Mouse (Mus musculus) gastrocnemius, postnatal 14 days (tissue): ENCODE results near the gene Slc25a30. TPM values are rescaled to one million over a fixed set of nuclear protein-coding genes. Genes with fewer than 3 reads are reported as not detected.
"Not testable (repeated sequence)": the region's sequence is repeated elsewhere in the genome, so short reads cannot be mapped to it uniquely, and the experiment has no call there.

Experiments
- DNase-seq: peaks from one replicate; pipeline ENCODE4 v3.0.0; 2021; ENCODE audit warnings: mixed read lengths
- intact Hi-C: fragments of 180-260 bp; cut with DNase I; formaldehyde crosslinking; loops from one replicate; pipeline ENCODE4 v1.15.1; 2025; ENCODE audit warnings: low total_unique reads
- total RNA-seq, 2 experiments: library from RNA; stranded (reverse); gene quantifications; 2 replicates each; pipeline ENCODE4 v1.2.3; 2021

Slc25a30 gene
- total RNA-seq, 2 experiments from 2014 or later = 7.8 to 9.6 TPM

GRCm38 (mm10) chr14:75794726-75795125 is 7.9 kb upstream of the Slc25a30 start:
- intact Hi-C loops = no loop called here
- no peak for DNase-seq

GRCm38 (mm10) chr14:75794324-75794723 is 7.5 kb upstream of the Slc25a30 start:
- DNase-seq = no peak
- intact Hi-C loops = no loop called here

- intact Hi-C loops = no loop called here
- no peak for DNase-seq
Observed at GRCm38 (mm10) chr14:75793110-75793509, 6.3 kb upstream of the Slc25a30 start.

GRCm38 (mm10) chr14:75791372-75791771 is 4.5 kb upstream of the Slc25a30 start:
- intact Hi-C loops = no loop called here

GRCm38 (mm10) chr14:75790411-75790996 is 3.7 kb upstream of the Slc25a30 start:
- DNase-seq = peak; percentile 57
- intact Hi-C loops = no loop called here

More at GRCm38 (mm10) chr14:75791372-75791771, 4.5 kb upstream of the Slc25a30 start:
- no peak for DNase-seq

- no peak for DNase-seq
- intact Hi-C loops = no loop called here
Observed at GRCm38 (mm10) chr14:75789291-75789690, 2.5 kb upstream of the Slc25a30 start.

- no peak for DNase-seq
- intact Hi-C loops = no loop called here
Observed at GRCm38 (mm10) chr14:75787794-75788175, 948 bp upstream of the Slc25a30 start.

GRCm38 (mm10) chr14:75786424-75786867 is 391 bp downstream of the Slc25a30 start:
- no peak for DNase-seq

GRCm38 (mm10) chr14:75779913-75780312 is 6.9 kb downstream of the Slc25a30 start:
- intact Hi-C loops = no loop called here
- DNase-seq = no peak

More at GRCm38 (mm10) chr14:75786424-75786867, 391 bp downstream of the Slc25a30 start:
- intact Hi-C loops = no loop called here

- intact Hi-C loops = no loop called here
- no peak for DNase-seq
Observed at GRCm38 (mm10) chr14:75776637-75777036, 10.2 kb downstream of the Slc25a30 start.

GRCm38 (mm10) chr14:75773431-75773830 is 13.4 kb downstream of the Slc25a30 start:
- no peak for DNase-seq
- intact Hi-C loops = no loop called here

- DNase-seq, intact Hi-C loops: not testable (repeated sequence)
Observed at GRCm38 (mm10) chr14:75772407-75772806, 14.4 kb downstream of the Slc25a30 start.

- intact Hi-C loops = no loop called here
Observed at GRCm38 (mm10) chr14:75771101-75771501, 15.7 kb downstream of the Slc25a30 start.

GRCm38 (mm10) chr14:75769334-75769733 is 17.5 kb downstream of the Slc25a30 start:
- DNase-seq = no peak
- intact Hi-C loops = no loop called here

More at GRCm38 (mm10) chr14:75771101-75771501, 15.7 kb downstream of the Slc25a30 start:
- no peak for DNase-seq

- DNase-seq = no peak
- intact Hi-C loops = no loop called here
Observed at GRCm38 (mm10) chr14:75768275-75768608, 18.6 kb downstream of the Slc25a30 start.

- peak; percentile 55 for DNase-seq
- intact Hi-C loops = no loop called here
Observed at GRCm38 (mm10) chr14:75767492-75768274, 19.2 kb downstream of the Slc25a30 start.

- DNase-seq = no peak
- intact Hi-C loops = no loop called here
Observed at GRCm38 (mm10) chr14:75761028-75761805, 25.6 kb downstream of the Slc25a30 start.

- DNase-seq = no peak
- intact Hi-C loops = no loop called here
Observed at GRCm38 (mm10) chr14:75758401-75758800, 28.4 kb downstream of the Slc25a30 start.

- intact Hi-C loops = no loop called here
Observed at GRCm38 (mm10) chr14:75757821-75758220, 29.0 kb downstream of the Slc25a30 start.

GRCm38 (mm10) chr14:75756971-75757370 is 29.9 kb downstream of the Slc25a30 start:
- DNase-seq = no peak
- intact Hi-C loops = no loop called here

More at GRCm38 (mm10) chr14:75757821-75758220, 29.0 kb downstream of the Slc25a30 start:
- no peak for DNase-seq
